Mouse (Mus musculus) bone marrow macrophage, adult 2 months (primary cell): ENCODE data around the gene Ascc2.

ENCODE experiments used
- CTCF ChIP-seq: IDR thresholded peaks from 2 replicates; pipeline ENCODE4 v1.5.1; 2012; ENCODE audit warnings: low read depth, mild to moderate bottlenecking, low read length, moderate library complexity
- POLR2A ChIP-seq: IDR thresholded peaks from 2 replicates; pipeline ENCODE4 v1.6.1; 2012; ENCODE audit warnings: mild to moderate bottlenecking, low read depth, low read length, borderline replicate concordance

- TF ChIP-seq POLR2A, result no peak
- TF ChIP-seq CTCF, result no peak
Measured at GRCm38 (mm10) chr11:4671736-4672135, 34.2 kb downstream of the Ascc2 start.
